Mouse (Mus musculus): Measurements from ENCODE around the gene Oxa1l.
A peak's percentile ranks its signal among the peaks of the same experiment; 100 is the strongest.

Oxa1l gene

GRCm38 (mm10) chr14:54409057-54409645 lies 48.5 kb downstream of the Oxa1l start:
- no peak for DNase-seq (ENCODE audit: low read depth, low spot score)

GRCm38 (mm10) chr14:54409980-54410810 lies 49.6 kb downstream of the Oxa1l start:
- no peak for DNase-seq (ENCODE audit: low read depth, low spot score)

GRCm38 (mm10) chr14:54412000-54412576 lies 51.5 kb downstream of the Oxa1l start:
- DNase-seq (ENCODE audit: low read depth, low spot score) = no peak

GRCm38 (mm10) chr14:54412629-54413170 lies 52.1 kb downstream of the Oxa1l start:
- DNase-seq (ENCODE audit: low read depth, low spot score) = peak; percentile 50

GRCm38 (mm10) chr14:54413877-54414700 lies 53.5 kb downstream of the Oxa1l start:
- DNase-seq (ENCODE audit: low read depth, low spot score) = no peak

- no peak for DNase-seq (ENCODE audit: low read depth, low spot score)
Measured at GRCm38 (mm10) chr14:54415241-54416020, 54.8 kb downstream of the Oxa1l start.

- DNase-seq (ENCODE audit: low read depth, low spot score) = no peak
Measured at GRCm38 (mm10) chr14:54416229-54416775, 55.7 kb downstream of the Oxa1l start.

- DNase-seq (ENCODE audit: low read depth, low spot score) = no peak
Measured at GRCm38 (mm10) chr14:54416830-54417229, 56.2 kb downstream of the Oxa1l start.

- no peak for DNase-seq (ENCODE audit: low read depth, low spot score)
Measured at GRCm38 (mm10) chr14:54417623-54418081, 57.0 kb downstream of the Oxa1l start, which contains the start of gene Slc7a7. Gene Slc7a7 (minus strand): TSS chr14:54417780.
